ENCODE assay signal across 19 mouse cellular contexts in genomic region chr7:29007224-29008101, GRCm38 (mm10). TPM values are rescaled to one million over a fixed set of nuclear protein-coding genes. Genes with fewer than 3 reads are reported as not detected.
A peak's percentile ranks its signal among the peaks of the same experiment; 100 is the strongest.
DNase-seq lines count a peak whose midpoint lies in the region; ATAC-seq and TF ChIP-seq lines count a peak whose summit lies in the region.
"Had no signal": no experiment of that assay in that cellular context is flagged by ENCODE, and none has a peak within 500 bp of the region (broad histone marks: within the 10 kb centered on the region; RNA-seq: fewer than 3 reads in every experiment).

No protein-coding gene starts in this region.

- no peak overlapping the region for H3K4me2 ChIP-seq in myocyte (ENCODE audit: low read depth)
- H3K4me2 ChIP-seq in intestine, postnatal 0 days (replicated peaks; ENCODE audit: low read depth), result no peak overlapping the region
- H3K4me2 ChIP-seq: heart, embryonic 15.5 days; hindbrain, embryonic 14.5 days; liver, embryonic 15.5 days had no signal

- WGBS in intestine, postnatal 0 days, result 68% methylated on average over 9 of the region's 9 CpGs

- TF ChIP-seq POLR2A in myocyte (IDR thresholded peaks at IDR 0.05; ENCODE audit: insufficient read length, low read depth), result no peak

- peaks cover 5% of the 10 kb centered on the region for H3K36me3 ChIP-seq in myocyte (ENCODE audit: control insufficient read depth, insufficient read depth)
- H3K36me3 ChIP-seq in intestine, postnatal 0 days (ENCODE audit: control insufficient read depth, insufficient read depth), result no peaks in the 10 kb centered on the region
- H3K36me3 ChIP-seq: forebrain, embryonic 10.5 days; heart, embryonic 15.5 days; limb, embryonic 10.5 days; liver, embryonic 15.5 days had no signal

- TF ChIP-seq CTCF in intestine, postnatal 0 days (IDR thresholded peaks at IDR 0.05; ENCODE audit: low read depth), result no peak

- H3K27ac ChIP-seq in brown adipose tissue, adult 24 weeks (replicated peaks; ENCODE audit: low read depth, low read length), result peak overlapping the region; percentile 43
- H3K27ac ChIP-seq in intestine, postnatal 0 days (ENCODE audit: low read depth, low read length), result no peak overlapping the region
- H3K27ac ChIP-seq: forebrain, embryonic 10.5 days; heart, embryonic 15.5 days; hindbrain, embryonic 14.5 days; limb, embryonic 10.5 days; liver, embryonic 15.5 days had no signal

- ATAC-seq in intestine, postnatal 0 days, result no peak
- ATAC-seq: activated CD4-positive, CD25-positive, alpha-beta regulatory T cell, adult 4 months; CD4-positive, CD25-positive, alpha-beta regulatory T cell, adult 4 months had no signal

- no peaks in the 10 kb centered on the region for H3K79me2 ChIP-seq in myocyte (ENCODE audit: control insufficient read depth, insufficient read depth)

- no peaks in the 10 kb centered on the region for H3K9me3 ChIP-seq in intestine, postnatal 0 days (ENCODE audit: control insufficient read depth)
- H3K9me3 ChIP-seq: heart, embryonic 15.5 days; limb, embryonic 10.5 days; liver, embryonic 15.5 days had no signal

- no peak overlapping the region for H3K9ac ChIP-seq in intestine, postnatal 0 days (ENCODE audit: low read depth, low read length)
- H3K9ac ChIP-seq: heart, embryonic 15.5 days; hindbrain, embryonic 14.5 days; liver, embryonic 15.5 days had no signal

- DNase-seq in lung, postnatal 25 days (ENCODE audit: low spot score), result peak; percentile 31
- no peak for DNase-seq in lung, postnatal 10 days
- DNase-seq in B cell, adult 2 months, result peak; percentile 57 to 61
- DNase-seq in kidney, postnatal 10 days, result no peak
- no peak for DNase-seq in kidney, adult 18-20 months
- DNase-seq: adrenal gland, postnatal 36 days; cerebellum, adult 8-10 months; kidney, adult 2 months; thymus, adult 18-20 months had no signal

- no peaks in the 10 kb centered on the region for H3K4me1 ChIP-seq in brown adipose tissue, adult 24 weeks (ENCODE audit: control insufficient read depth, insufficient read depth, insufficient read length, low read length)
- no peaks in the 10 kb centered on the region for H3K4me1 ChIP-seq in intestine, postnatal 0 days (replicated peaks; ENCODE audit: control insufficient read depth, insufficient read depth, low read length)
- H3K4me1 ChIP-seq: forebrain, embryonic 10.5 days; heart, embryonic 15.5 days; limb, embryonic 10.5 days had no signal

- H3K4me3 ChIP-seq in brown adipose tissue, adult 24 weeks (ENCODE audit: insufficient read depth, low read depth, low read length), result no peak overlapping the region
- H3K4me3 ChIP-seq in myocyte, result no peak overlapping the region
- H3K4me3 ChIP-seq in intestine, postnatal 0 days (ENCODE audit: low read depth, low read length), result no peak overlapping the region
- H3K4me3 ChIP-seq: forebrain, embryonic 10.5 days; heart, embryonic 15.5 days; limb, embryonic 10.5 days; liver, embryonic 15.5 days had no signal

- H3ac ChIP-seq in myocyte (ENCODE audit: control insufficient read depth, insufficient read length), result no peak overlapping the region

- no peaks in the 10 kb centered on the region for H3K27me3 ChIP-seq in myocyte (ENCODE audit: control insufficient read depth, insufficient read depth, insufficient read length)
- no peaks in the 10 kb centered on the region for H3K27me3 ChIP-seq in intestine, postnatal 0 days (replicated peaks; ENCODE audit: control insufficient read depth, insufficient read depth, low read length)
- H3K27me3 ChIP-seq: heart, embryonic 15.5 days; liver, embryonic 15.5 days had no signal

TF ChIP-seq in myocyte, 11 proteins besides CTCF, POLR2A, EP300 and RAD21:
- TF ChIP-seq POLR2AphosphoS2 (IDR thresholded peaks at IDR 0.05; ENCODE audit: insufficient read length, low read depth) (peak; percentile 48), MAX (IDR thresholded peaks at IDR 0.05; ENCODE audit: low read depth) (no peak), USF1 (IDR thresholded peaks at IDR 0.05; ENCODE audit: low read depth) (no peak), REST (IDR thresholded peaks at IDR 0.05; ENCODE audit: insufficient read depth, insufficient read length) (no peak), TCF3 (IDR thresholded peaks at IDR 0.05; ENCODE audit: insufficient read length, low read depth) (no peak), MYOD1 (IDR thresholded peaks at IDR 0.05; ENCODE audit: control insufficient read depth in 1 of 3, insufficient read length in 2 of 3, low read depth in 2 of 3) (peak in 2 of 3 experiments; percentile 13 to 28), E2F4 (IDR thresholded peaks at IDR 0.05; ENCODE audit: insufficient read depth) (no peak), SRF (IDR thresholded peaks at IDR 0.05; ENCODE audit: control insufficient read depth, insufficient read length, low read depth) (no peak), CEBPB (IDR thresholded peaks at IDR 0.05; ENCODE audit: insufficient read depth, poor library complexity, severe bottlenecking) (no peak), MYOG (IDR thresholded peaks at IDR 0.05; ENCODE audit: control insufficient read depth in 1 of 3, insufficient read depth in 1 of 3, insufficient read length in 2 of 3, low read depth in 2 of 3) (peak in 1 of 3 experiments; percentile 38), TCF12 (IDR thresholded peaks at IDR 0.05; ENCODE audit: insufficient read depth, poor library complexity, severe bottlenecking) (no peak)

RNA-seq across cellular contexts. Expression of gene Map4k1, which starts 25.6 kb away (rescaled TPM):
- 0.63 and 1.4 TPM in 2 replicates for polyA plus RNA-seq in brown adipose tissue, adult 24 weeks (2012; ENCODE audit: insufficient read depth, insufficient read length, missing spikeins)
- polyA plus RNA-seq in myocyte (2012; fragmentation: generic; extraction: Trizol), result 0.18 TPM
- 1.5 and 1.6 TPM in 2 replicates for polyA plus RNA-seq in intestine, postnatal 0 days (2015; fragmentation: Nextera tagmentation; extraction: Ambion mirVana)

RNA-seq across cellular contexts. Expression of gene Eif3k, which starts 25.8 kb away (rescaled TPM):
- polyA plus RNA-seq in brown adipose tissue, adult 24 weeks (2012; ENCODE audit: insufficient read depth, insufficient read length, missing spikeins), result 165 and 216 TPM in 2 replicates
- polyA plus RNA-seq in myocyte (2012; fragmentation: generic; extraction: Trizol), result 335 TPM
- 282 and 286 TPM in 2 replicates for polyA plus RNA-seq in intestine, postnatal 0 days (2015; fragmentation: Nextera tagmentation; extraction: Ambion mirVana)

RNA-seq across cellular contexts. Expression of gene Actn4, which starts 45.3 kb away (rescaled TPM):
- polyA plus RNA-seq in brown adipose tissue, adult 24 weeks (2012; ENCODE audit: insufficient read depth, insufficient read length, missing spikeins), result 122 and 135 TPM in 2 replicates
- polyA plus RNA-seq in myocyte (2012; fragmentation: generic; extraction: Trizol), result 270 TPM
- polyA plus RNA-seq in intestine, postnatal 0 days (2015; fragmentation: Nextera tagmentation; extraction: Ambion mirVana), result 293 and 319 TPM in 2 replicates

Comparison
In these comparisons a context has a peak if more than half of its experiments do, and no peak if none do; other contexts are left out.
1. DNase-seq: peak in lung, postnatal 25 days (single experiment) and B cell, adult 2 months (2 of 2); none in lung, postnatal 10 days (single experiment), kidney, postnatal 10 days (single experiment) and kidney, adult 18-20 months (single experiment).